Mouse (Mus musculus) G1E (cell line): ENCODE results near the gene Ripor2.

Source experiments
- CTCF ChIP-seq: IDR thresholded peaks from 2 replicates; pipeline ENCODE4 v1.5.1; 2012; ENCODE audit warnings: low read depth, low read length, inconsistent platforms, mixed read lengths
- POLR2AphosphoS5 ChIP-seq: IDR thresholded peaks from 2 replicates; pipeline ENCODE4 v1.6.1; 2012; ENCODE audit warnings: low read depth, low read length, inconsistent platforms; ENCODE audit not compliant: insufficient replicate concordance
- TAL1 ChIP-seq: conservative IDR thresholded peaks from 2 replicates; pipeline ENCODE4 v1.6.1; 2012; ENCODE audit warnings: low read depth, low read length, inconsistent platforms, mixed read lengths

DNA sequence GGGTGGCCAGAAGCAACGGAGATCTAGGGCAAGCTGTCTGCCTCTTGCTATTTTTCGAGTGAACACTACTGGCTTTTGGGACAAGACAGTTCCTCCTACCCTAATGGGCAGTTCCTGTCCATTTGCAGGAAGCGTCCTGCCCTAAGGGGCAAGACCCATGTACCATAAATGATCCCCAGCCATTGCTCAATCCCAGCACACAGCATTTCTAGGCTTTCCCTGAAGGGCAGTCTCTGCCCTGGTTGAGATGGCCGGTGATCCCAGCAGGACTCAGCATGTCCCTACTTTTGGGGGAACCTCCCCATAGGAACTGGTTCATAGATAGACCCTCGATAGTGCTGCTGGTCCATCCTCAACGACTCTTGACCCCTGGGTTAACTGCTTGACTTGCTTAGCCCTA is 31.0 kb downstream of the Ripor2 start:
- TF ChIP-seq CTCF, result no peak
- TF ChIP-seq TAL1, result no peak
- TF ChIP-seq POLR2AphosphoS5, result no peak
